Mouse (Mus musculus) right cerebral cortex, postnatal 4 days (tissue): ENCODE results near the gene Slc25a42.

ENCODE experiments used
- DNase-seq: peaks from one replicate; pipeline ENCODE4 v3.0.0-alpha.2; 2022

Slc25a42 gene

DNA sequence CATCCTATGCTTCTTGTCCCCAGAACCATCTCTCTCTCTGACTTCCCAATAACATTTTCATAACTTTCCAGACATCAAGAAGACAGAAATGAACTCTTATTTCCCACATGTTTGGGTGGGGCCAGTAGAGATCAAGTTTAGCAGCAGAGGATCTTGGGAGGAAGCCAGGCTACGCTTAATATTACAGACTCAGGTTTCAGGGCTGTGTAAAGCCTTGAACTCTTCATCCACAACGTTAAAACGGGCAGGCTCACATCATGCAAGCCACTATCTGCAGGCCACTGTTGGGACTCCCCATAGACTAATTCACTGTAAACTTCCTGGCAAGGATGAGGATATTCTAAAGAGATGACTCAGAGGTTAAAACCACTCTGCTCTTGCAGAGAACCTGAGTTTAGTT, 2.3 kb upstream of the Slc25a42 start:
- DNase-seq, result no peak

DNA sequence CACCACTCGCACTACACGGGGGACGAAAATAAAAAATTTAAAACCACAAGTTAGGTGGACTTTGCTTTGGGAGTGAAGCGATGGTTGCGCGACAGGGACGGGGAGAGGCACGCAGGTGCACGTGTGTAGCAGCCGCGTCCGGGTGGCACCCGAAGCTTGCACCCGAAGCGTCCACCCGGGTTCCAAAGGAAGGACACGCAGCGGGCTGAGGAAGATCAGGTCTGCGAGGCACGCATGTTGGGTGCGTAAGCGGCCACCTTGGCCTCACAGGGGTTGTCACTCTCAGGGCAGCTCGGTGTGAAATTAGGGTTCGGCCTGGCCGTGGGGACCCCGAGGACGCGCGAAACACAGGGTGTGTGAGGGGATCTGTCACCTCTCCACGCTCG, 386 bp downstream of the Slc25a42 start:
- no peak for DNase-seq

DNA sequence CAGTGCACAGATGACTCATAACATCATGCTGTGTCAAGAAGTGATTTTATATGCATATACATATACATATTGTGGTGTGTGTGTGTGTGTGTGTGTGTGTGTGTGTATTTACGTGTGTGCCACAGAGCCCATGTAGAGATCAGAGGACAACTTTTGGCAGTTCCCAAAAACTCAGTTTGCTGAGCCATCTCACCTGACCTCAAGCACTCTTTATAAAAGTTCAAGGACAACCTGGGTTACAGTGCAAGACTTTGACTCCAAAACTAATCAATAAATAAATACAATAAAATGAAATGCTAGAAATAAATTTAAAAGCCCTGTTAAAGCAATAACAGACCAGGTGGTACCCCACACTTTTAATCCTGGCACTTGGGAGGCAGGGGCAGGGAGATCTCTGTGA, 830 bp downstream of the Slc25a42 start:
- DNase-seq, result no peak

DNA sequence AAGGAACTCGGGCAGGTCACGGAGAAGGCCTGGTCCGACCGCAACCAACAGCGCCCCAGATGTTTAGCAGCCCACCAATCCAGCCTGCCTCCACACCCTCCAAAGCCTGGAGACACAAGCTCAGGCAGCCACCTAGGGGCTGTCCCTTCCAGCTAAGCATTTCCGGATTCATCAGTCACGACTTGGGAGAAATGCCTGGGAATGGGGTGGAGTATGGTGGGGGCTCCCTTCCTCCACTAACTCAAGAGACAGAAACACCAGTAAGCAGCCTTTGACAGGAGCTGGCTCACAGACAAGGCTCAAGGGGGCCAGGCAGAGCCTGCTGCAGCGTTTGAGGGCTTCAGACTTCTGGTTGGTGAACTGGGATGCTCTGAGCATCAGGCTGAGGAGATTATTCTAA, 1.6 kb downstream of the Slc25a42 start:
- no peak for DNase-seq

DNA sequence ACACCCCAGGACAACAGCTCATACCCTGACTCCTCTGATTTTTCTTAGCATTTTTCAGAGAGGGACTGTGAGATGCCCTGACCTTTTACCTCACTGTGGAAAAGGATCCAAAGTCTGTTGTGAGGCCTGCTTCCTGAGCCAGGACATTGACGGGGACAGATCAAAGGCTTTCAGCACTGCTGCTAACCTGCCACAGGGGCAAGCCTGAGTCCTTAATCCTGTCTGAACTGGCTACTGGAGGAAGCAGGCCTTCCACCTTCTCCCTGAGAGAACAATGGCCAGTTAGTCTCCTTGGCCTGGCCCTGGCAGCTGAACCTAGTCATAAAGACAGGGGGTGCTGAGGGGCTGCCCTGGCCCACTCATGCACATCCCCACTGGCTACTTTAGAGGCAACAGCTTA, 4.0 kb downstream of the Slc25a42 start:
- no peak for DNase-seq

DNA sequence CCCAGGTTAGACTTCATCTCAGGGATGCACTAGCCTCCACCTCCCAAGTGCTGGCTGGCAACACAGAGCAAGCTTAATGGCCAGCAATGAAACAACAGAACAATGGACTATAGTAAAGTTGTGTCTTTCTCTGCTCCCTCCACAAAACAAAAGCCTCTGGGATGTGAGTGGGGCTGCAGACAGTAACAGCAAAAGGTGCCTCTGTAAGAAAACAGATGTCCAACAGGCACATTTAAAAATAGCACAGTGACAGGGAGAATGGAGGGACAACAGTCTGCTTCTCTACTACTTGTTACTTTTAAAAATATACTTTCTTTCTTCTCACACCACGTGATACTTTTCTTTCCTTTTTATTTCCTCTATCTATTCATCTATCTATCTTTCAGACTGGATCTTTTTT, 7.3 kb downstream of the Slc25a42 start:
- DNase-seq, result no peak

DNA sequence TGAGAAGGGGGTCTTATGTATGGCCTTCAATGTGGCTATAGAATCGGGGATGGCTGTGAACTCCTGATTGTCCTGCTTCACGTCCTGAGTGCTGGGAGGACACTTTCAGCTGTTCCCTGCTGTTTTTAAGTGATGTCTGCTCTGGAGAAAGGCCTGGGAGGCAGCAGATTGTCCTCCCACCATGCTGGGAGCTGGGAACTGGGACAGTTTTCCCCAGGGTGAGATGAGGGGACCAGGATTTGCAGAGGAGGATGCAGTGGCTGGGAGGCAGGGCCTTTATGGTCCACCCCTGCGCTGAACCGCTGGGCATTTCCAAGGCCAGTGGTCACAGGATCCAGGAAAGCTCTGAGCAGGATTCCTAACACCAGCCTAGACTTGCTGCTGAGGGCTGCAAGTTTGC, 9.0 kb downstream of the Slc25a42 start:
- no peak for DNase-seq

DNA sequence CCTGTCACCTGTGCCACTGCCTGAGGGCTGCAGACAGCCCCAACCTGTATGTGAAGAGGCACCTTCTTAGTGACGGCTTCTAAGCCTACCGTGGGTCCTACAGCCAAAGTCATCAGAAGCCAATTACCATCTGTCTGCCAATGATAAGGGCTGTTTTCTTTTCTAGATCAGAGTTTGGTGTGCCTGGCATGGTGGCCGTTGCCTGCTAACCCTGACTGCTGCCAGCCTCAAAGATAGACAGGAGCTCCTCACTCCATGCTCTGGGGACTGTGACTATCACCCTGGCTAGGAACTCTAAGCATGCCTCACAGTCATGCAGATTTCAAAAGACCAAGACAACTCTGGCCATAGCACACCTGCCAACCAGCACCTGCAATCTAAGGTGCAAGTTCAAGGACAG, 10.7 kb downstream of the Slc25a42 start:
- DNase-seq, result no peak

DNA sequence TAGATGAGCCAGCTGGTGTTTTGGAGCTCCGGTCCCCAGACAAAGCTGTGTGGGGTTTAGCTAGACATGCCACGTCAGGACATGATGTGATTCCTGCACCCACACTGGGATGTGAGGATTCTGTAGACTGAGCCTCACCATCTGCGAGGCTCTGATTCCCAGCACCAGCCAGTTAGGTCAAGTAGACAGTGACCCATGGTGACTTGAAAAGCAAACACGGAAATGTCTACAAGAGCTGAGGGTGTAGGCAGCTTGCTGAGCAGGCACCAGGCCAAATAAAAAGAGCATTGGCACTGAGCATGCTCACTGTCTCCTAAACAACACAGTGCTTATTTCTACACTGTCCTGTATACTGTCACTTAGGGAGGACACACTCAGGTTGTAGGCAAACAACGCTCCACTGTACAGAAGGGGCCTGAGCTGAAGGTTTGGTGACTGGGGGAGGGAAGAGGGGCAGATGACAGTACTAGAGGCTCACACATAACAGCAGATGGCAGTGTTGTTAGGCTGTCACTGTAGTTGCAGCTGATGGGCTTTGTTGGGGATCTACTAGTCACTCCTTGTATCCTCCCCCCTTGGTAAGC, 11.9 kb downstream of the Slc25a42 start:
- DNase-seq, result no peak

DNA sequence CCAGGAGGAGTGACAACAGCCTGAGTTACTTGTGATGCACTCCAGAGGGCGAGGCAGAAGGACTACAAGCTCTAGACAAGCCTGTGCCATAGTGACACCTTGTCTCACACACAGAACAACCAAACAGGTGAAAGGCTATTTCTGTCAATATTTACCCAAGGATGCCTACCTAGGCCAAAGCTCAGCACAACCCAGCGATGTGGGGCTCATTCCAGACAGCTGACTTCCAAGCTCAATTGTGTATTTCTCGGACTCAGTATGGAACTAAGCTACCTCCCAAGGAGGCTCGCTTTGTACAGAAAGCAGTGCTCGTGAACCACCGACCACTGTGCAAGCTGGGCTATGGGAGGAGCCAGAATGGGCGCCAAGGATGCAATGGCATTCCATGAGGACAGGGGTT, 14.5 kb downstream of the Slc25a42 start:
- DNase-seq, result no peak

DNA sequence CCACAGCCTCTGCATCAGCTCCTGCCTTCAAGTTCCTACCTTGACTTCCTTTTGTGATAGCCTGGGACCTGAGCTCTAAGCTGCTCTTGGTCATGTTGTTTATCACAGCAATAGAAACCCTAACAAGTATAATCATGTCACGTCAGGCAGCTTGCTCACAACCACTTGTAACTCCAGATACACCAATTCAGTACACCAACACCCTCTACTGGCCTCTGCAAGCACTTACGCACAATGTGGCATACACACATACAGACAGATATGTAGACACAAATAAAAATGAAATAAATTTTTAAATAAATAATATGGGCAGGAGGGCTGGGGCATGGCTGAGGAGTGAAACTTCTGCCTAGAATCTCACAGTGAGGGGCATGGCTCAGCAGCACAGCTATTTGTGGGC, 16.3 kb downstream of the Slc25a42 start:
- DNase-seq, result no peak

DNA sequence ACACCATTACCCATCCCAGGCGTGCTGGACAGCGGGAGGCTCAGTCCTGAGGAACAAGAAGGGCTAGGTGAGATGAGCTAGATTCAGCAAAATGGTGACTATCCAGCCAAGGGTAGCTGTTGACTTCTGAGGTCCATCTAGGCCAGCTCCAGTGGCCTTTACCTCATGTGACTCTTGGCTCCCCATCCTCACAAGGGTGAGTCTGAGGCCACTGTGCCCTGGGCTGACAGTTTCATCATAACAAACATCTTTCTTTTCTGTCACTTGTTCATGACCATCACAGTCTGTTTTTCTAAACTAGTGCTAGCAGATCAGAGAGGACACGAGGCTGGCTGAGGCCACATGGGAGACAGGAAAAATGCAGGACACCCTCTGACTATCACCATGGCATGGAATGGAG, 17.9 kb downstream of the Slc25a42 start:
- no peak for DNase-seq

DNA sequence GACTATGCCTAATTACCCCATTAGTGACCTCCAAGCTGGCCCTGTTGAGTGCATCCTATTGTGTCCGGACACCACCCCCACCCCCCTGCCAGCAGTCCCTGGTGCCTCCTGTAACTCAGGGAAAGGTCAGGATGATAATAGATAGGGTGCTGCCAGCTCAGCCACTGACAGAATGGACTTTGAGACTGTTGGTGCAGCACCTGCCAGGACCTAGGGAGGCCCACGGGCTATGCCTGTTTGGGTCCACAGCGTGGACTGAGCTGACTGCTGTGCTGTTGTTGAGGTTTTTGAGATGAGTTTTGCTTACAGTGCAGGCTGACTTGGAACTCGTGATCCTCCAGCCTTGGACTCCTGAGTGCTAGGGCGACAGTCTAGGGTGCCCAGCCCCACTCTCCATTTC, 18.9 kb downstream of the Slc25a42 start:
- DNase-seq, result no peak

DNA sequence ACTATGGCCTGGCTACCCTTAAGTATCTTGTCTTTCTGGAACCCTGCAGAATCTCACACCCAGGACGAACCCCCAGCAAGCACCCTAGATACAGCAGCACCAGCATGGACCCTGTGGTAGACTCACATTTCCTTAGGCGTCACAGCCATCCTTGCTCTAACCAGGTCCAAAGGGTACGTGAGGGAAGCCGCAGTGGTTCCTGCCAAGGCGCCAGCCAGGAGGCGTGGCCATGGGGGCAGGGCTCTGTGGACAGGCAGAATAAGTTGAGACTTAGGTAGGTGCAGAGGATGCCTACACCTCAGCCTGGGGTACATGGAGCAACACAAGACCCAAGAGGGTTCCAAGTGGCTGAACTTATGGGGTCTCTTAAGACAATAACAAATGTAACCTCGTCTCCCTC, 23.4 kb downstream of the Slc25a42 start:
- no peak for DNase-seq

DNA sequence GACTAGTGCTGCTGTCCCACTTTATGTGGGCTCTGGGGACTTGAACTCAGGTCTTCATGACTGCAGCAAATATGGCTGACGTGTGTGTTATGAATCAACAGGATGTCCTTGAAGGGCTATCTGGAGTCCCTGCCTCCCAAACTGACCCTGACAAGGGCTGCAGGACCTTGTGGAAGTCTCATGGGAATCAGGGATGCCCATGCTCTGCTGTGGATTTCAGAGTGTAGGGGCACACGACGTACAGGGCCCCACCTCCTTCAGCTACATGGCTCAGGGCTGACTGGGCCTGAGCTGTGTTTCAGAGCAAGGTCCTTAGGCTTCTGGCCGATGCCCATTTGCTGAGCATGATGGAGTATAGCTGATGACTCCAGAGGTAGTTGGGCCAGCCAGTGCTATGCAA, 28.9 kb downstream of the Slc25a42 start:
- DNase-seq, result no peak

DNA sequence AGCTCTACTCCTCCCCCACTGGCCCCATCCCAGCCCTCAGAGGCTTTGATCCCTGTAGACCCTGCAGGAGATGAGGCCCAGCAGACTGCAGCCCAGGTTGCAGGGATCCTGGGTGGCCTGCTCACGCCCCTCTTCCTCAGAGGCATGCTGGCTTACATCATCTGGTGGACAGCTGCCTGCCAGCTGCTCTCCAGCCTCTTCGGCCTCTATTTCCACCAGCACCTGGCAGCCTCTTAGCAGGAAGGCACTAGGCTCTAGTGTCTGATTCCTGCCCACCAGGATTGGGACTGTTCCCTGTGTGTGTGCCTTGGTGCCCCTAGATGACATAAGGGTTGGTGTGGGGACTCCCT, 30.2 kb downstream of the Slc25a42 start:
- DNase-seq, result no peak

DNA sequence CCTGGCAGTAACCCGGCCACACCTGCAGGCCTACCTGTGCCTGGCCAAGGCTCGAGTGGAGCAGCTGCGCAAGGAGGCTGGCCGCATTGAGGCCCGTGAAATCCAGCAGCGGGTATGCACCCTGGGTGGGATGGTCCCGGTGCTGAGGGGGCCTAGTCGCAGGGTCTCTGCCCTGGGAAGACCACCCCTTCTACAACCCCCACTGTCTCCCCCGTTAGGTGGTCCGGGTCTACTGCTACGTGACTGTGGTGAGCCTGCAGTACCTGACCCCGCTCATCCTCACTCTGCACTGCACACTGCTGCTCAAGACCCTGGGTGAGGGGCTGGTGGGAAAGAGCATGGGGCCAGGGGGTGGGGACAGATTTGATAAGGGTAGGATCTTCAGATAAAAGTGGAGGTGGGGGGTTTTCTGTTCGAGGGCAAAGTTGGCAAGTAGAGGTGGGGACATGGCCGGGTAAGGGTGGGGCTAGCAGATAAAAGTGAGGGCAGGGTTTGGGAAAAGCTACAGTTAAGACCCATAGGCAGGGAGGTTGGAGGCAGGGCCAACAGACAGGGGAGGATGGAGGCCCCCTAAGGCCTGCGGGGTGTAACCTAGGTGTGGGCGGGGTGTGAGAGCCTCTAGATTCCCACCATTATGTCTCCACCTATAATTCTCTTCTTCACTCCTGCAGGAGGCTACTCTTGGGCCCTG, 30.7 kb downstream of the Slc25a42 start:
- no peak for DNase-seq

DNA sequence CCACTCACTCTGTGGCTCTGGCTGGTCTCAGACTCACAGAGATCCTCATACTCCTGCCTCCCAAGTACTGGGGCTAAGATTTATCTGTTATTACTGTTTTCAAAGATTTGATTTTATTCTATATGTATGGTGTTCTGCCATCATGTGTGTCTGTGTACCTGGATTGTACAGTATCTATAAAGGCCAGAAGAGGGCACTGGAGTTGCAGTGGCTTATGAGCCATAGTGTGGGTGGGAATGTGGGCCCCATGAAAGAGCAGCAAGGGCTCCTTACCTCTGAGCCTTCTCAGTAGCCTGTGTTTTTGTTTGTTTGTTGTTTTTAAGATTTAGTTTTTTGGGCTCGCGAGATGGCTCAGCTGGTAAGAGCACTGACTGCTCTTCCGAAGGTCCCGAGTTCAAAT, 33.0 kb downstream of the Slc25a42 start:
- no peak for DNase-seq

DNA sequence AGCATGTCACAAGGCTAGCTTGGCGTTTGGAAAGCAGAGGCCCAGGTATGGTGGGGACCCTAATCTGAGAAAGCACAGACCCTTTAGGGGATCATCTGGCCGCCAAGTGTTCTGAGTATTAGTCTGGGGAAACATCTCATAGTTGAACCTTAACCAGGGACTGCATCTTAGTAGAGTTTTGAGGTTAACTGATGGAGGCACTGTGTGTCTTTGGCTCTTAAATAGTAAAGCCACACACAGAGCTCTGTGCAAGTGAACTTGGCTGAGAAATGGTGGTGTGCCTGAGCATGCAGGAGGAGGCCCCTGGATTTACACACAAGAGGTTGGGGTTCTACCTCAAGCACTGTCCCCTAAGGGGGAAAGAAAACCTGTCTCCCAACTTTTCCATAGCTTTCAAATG, 33.9 kb downstream of the Slc25a42 start:
- no peak for DNase-seq

DNA sequence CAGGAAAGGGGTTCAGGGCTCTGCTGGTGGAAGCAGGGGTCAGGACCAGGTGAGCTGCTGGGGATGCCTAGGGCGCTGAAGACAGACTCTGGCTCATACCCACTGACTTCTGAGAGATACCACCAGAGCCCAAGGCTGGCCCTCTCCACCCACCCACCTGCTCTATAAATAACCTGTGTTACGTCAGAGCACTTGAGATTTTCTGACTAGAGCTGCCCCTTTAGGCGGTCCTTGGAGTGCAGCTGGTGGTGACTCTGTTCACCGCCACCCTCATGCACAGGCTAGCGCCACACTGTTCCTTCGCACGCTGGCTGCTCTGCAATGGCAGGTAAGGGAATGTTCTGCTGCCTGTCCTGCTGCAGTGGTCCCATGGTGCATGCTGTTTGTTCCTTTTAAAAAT, 38.0 kb downstream of the Slc25a42 start:
- DNase-seq, result no peak

DNA sequence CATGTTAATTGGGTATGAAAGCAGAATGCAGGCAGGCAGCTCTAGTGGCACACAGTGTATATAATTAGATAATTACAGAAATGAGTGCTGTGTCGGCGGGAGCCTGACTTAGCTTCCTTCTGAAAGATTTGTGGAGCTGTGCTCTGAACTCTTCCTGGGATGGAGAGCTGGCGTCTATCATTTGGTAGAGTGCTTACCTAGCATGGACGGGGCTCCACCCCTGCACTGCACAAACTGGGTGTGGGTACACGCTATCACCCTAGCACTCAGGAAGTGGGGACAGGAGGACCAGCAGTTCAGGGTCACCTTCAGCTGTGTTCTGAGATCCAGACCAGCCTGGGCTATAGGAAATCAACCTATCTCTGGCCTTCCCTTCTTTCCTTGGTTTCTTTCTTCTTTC, 38.8 kb downstream of the Slc25a42 start:
- no peak for DNase-seq

DNA sequence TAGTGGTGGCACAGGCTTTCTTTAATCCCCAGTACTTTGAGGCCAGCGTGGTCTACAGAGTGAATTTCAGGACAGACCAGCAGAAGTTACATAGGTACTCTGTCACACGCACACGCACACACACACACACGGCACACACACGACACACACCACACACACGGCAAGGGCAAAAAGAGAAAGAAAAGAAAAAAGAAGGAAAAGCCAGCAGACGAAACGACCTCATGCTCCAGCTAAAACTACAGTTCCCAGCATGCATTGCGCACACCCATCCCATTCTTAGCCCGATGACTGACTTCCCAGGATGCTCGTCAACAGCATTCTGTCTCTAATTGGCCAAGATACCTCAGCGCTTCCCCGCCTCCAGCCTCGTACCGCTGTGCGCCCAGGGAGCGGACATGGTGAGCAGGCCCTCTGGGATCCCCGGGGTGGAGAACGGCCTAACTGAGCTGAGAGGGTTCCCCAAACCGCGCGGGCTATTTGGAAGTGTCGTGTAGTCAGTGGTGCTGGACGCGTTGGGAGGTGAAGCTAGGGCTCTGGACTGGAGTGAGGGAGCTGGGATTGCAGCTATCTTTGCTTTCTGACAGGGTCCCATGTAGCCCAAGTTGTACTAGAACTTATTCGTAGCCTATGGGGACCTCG, 39.9 kb downstream of the Slc25a42 start, which contains the start of gene Tmem161a:
Gene Tmem161a (plus strand): TSS at position 314 of the 639 bp plus-strand sequence.
- DNase-seq, result peak; percentile 83

DNA sequence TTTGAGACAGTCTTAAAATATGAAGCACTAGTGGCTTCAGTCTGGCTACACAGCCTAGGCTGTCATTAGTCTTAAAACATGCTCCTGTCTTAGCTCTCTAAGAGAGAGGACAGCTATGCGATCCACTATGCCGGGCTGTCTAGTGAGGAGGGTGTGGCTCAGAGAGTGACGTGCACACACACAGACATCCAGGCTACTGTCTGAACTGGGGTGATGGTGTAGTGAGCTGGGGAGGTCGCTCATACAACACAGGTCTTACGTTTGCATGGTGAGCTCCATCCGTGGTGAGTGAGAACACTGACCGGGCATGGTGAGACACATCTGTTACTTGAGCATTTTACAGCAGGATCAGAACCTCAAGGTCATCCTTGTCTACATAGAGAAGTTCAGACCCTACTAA, 40.9 kb downstream of the Slc25a42 start:
- no peak for DNase-seq

DNA sequence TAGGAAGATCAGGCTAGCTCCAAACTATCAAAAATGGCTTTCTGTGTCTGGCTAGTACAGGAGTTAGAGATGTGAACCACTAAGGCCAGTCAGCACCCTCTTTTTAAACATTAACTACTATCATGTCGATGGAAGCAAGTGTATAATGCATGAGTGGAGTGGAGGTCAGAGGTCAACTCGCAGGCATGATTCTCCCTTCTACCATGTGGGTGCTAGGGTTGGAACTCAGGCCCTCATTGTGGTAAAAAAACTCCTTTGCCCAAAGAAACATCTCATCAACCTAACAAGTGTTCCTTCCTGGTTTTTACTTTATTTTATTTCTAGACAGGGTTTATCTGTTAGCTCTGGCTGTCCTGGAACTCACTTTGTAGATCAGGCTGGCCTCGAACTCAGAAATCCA, 41.4 kb downstream of the Slc25a42 start:
- DNase-seq, result no peak

DNA sequence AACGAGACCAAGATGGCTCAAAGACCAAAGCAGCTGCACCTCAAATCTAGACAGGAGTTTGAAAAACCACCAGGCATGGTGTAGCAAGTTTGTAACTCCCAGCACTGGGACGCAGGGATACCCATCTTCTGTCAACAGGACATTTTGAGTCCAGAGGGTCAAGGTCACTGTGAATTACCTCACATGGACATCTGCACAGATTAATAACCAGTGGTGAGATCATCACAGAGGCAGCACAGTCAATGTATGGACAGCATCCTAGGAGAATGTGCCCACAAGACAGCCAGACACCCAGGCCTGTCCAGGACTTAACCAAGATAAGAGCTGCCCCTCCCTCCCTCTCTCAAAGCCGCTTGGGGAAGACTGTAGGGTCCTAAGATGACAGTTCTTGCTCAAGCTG, 42.0 kb downstream of the Slc25a42 start:
- no peak for DNase-seq
